Mouse (Mus musculus) CH12.LX (cell line): ENCODE measurements around the gene Zfp296. TPM values are rescaled to one million over a fixed set of nuclear protein-coding genes. Genes with fewer than 3 reads are reported as not detected.

Source experiments
- DNase-seq: peaks from one replicate; pipeline ENCODE4 v3.0.0-alpha.2; 2013; ENCODE audit errors: extremely low read depth
- H3K27ac ChIP-seq: 2 replicates; pipeline ENCODE4 v1.5.1; 2012; ENCODE audit warnings: low read depth, mild to moderate bottlenecking, control low read depth, moderate library complexity; ENCODE audit not compliant: insufficient read depth
- H3K27me3 ChIP-seq: replicated peaks from 2 replicates; pipeline ENCODE3; 2012; ENCODE audit warnings: inconsistent platforms
- H3K36me3 ChIP-seq, 2 experiments: replicated peaks in 1 of 2; 2 replicates each; pipeline versions ENCODE3 to v1.6.1; 2012; ENCODE audit warnings: inconsistent platforms in 1 of 2, low read length in 1 of 2, mild to moderate bottlenecking in 1 of 2, mixed read lengths in 1 of 2, moderate library complexity in 1 of 2; ENCODE audit not compliant: control insufficient read depth in 1 of 2, insufficient read depth in 1 of 2
- H3K4me1 ChIP-seq, 2 experiments: 2 replicates each; pipeline ENCODE4 v1.6.1; 2012; ENCODE audit warnings: inconsistent platforms in 1 of 2, moderate library complexity in 1 of 2; ENCODE audit not compliant: insufficient read depth in 2 of 2, control insufficient read depth in 1 of 2
- H3K4me2 ChIP-seq: 2 replicates; pipeline ENCODE4 v1.6.1; 2012; ENCODE audit warnings: low read depth, mild to moderate bottlenecking, control low read depth; ENCODE audit not compliant: poor library complexity, insufficient read depth, severe bottlenecking
- H3K4me3 ChIP-seq, 3 experiments: fragments of 150-350 bp in 1 of 3; sonication (generic) in 1 of 3; replicated peaks in 1 of 3; 2 replicates each; pipeline versions ENCODE3 to v1.5.1; 2011 to 2012; ENCODE audit warnings: low read depth in 2 of 3, low read length in 2 of 3, mild to moderate bottlenecking in 2 of 3, moderate library complexity in 2 of 3, control low read depth in 1 of 3, improper control_type of control experiment in 1 of 3, inconsistent platforms in 1 of 3, mixed read lengths in 1 of 3; ENCODE audit not compliant: poor library complexity in 1 of 3
- H3K79me2 ChIP-seq: replicated peaks from 2 replicates; pipeline ENCODE4 v1.6.1; 2012; ENCODE audit warnings: mild to moderate bottlenecking, moderate library complexity; ENCODE audit not compliant: control insufficient read depth, poor library complexity, insufficient read depth, severe bottlenecking; ENCODE audit errors: extremely low read depth
- H3K9ac ChIP-seq: 2 replicates; pipeline ENCODE4 v1.6.1; 2012; ENCODE audit warnings: low read depth, mild to moderate bottlenecking, control low read depth, moderate library complexity; ENCODE audit not compliant: insufficient read depth
- H3K9me3 ChIP-seq: replicated peaks from 2 replicates; pipeline ENCODE3; 2012; ENCODE audit warnings: low read length, inconsistent platforms, mixed read lengths
- BHLHE40 ChIP-seq: IDR thresholded peaks from 2 replicates; pipeline ENCODE4 v1.6.1; 2011; ENCODE audit warnings: mild to moderate bottlenecking, low read depth, low read length, improper control_type of control experiment
- CHD1 ChIP-seq: IDR thresholded peaks from 2 replicates; pipeline ENCODE4 v1.6.1; 2012; ENCODE audit warnings: low read depth, low read length, improper control_type of control experiment, inconsistent platforms
- CHD2 ChIP-seq: IDR thresholded peaks from 2 replicates; pipeline ENCODE4 v1.6.1; 2011; ENCODE audit warnings: low read length, improper control_type of control experiment
- EP300 ChIP-seq: IDR thresholded peaks from 2 replicates; pipeline ENCODE4 v1.6.1; 2011; ENCODE audit warnings: low read length, improper control_type of control experiment
- ETS1 ChIP-seq: conservative IDR thresholded peaks from 2 replicates; pipeline ENCODE4 v1.6.1; 2012; ENCODE audit warnings: low read depth, mild to moderate bottlenecking, inconsistent platforms, low read length, improper control_type of control experiment, moderate library complexity
- GABPA ChIP-seq: IDR thresholded peaks from 2 replicates; pipeline ENCODE4 v1.6.1; 2012; ENCODE audit warnings: low read depth, low read length, improper control_type of control experiment, inconsistent platforms; ENCODE audit not compliant: insufficient replicate concordance
- JUN ChIP-seq: IDR thresholded peaks from 2 replicates; pipeline ENCODE4 v1.6.1; 2011; ENCODE audit warnings: low read depth, mild to moderate bottlenecking, low read length, improper control_type of control experiment, moderate library complexity; ENCODE audit not compliant: insufficient read depth
- JUND ChIP-seq: conservative IDR thresholded peaks from 2 replicates; pipeline ENCODE4 v1.6.1; 2011; ENCODE audit warnings: low read depth, low read length, improper control_type of control experiment
- KAT2A ChIP-seq: IDR thresholded peaks from 2 replicates; pipeline ENCODE4 v1.6.1; 2012; ENCODE audit warnings: low read length, improper control_type of control experiment, inconsistent platforms; ENCODE audit not compliant: insufficient replicate concordance
- MAFK ChIP-seq: IDR thresholded peaks from 2 replicates; pipeline ENCODE4 v1.6.1; 2011; ENCODE audit warnings: low read length, improper control_type of control experiment; ENCODE audit not compliant: insufficient replicate concordance
- MAX ChIP-seq: IDR thresholded peaks from 2 replicates; pipeline ENCODE4 v1.6.1; 2011; ENCODE audit warnings: low read length, improper control_type of control experiment
- MAZ ChIP-seq: IDR thresholded peaks from 2 replicates; pipeline ENCODE4 v1.6.1; 2012; ENCODE audit warnings: low read depth, mild to moderate bottlenecking, inconsistent platforms, low read length, improper control_type of control experiment, moderate library complexity
- MEF2A ChIP-seq: IDR thresholded peaks from 2 replicates; pipeline ENCODE4 v1.6.1; 2014; ENCODE audit warnings: low read depth, mild to moderate bottlenecking, inconsistent platforms, low read length, improper control_type of control experiment, borderline replicate concordance
- MYC ChIP-seq: IDR thresholded peaks from 2 replicates; pipeline ENCODE4 v1.6.1; 2011; ENCODE audit warnings: low read depth, mild to moderate bottlenecking, improper control_type of control experiment, low read length
- NRF1 ChIP-seq: IDR thresholded peaks from 2 replicates; pipeline ENCODE4 v1.6.1; 2014; ENCODE audit warnings: low read depth, mild to moderate bottlenecking, inconsistent platforms, low read length, improper control_type of control experiment, moderate library complexity
- PAX5 ChIP-seq: IDR thresholded peaks from 2 replicates; pipeline ENCODE4 v1.6.1; 2012; ENCODE audit warnings: low read length, inconsistent platforms, mixed read lengths
- POLR2A ChIP-seq: IDR thresholded peaks from 2 replicates; pipeline ENCODE4 v1.6.1; 2011; ENCODE audit warnings: low read depth, mild to moderate bottlenecking, improper control_type of control experiment, low read length
- RAD21 ChIP-seq: IDR thresholded peaks from 2 replicates; pipeline ENCODE4 v1.6.1; 2011; ENCODE audit warnings: low read depth, mild to moderate bottlenecking, low read length, improper control_type of control experiment, moderate library complexity
- TBP ChIP-seq: conservative IDR thresholded peaks from 2 replicates; pipeline ENCODE4 v1.6.1; 2011; ENCODE audit warnings: low read depth, low read length, improper control_type of control experiment
- UBTF ChIP-seq: IDR thresholded peaks from 2 replicates; pipeline ENCODE4 v1.6.1; 2012; ENCODE audit warnings: low read depth, mild to moderate bottlenecking, inconsistent platforms, low read length, improper control_type of control experiment, moderate library complexity
- ZKSCAN1 ChIP-seq: IDR thresholded peaks from 2 replicates; pipeline ENCODE4 v1.6.1; 2012; ENCODE audit warnings: low read depth, inconsistent platforms, low read length, improper control_type of control experiment, borderline replicate concordance
- ZMIZ1 ChIP-seq: IDR thresholded peaks from 2 replicates; pipeline ENCODE4 v1.6.1; 2012; ENCODE audit warnings: low read depth, mild to moderate bottlenecking, inconsistent platforms, low read length, improper control_type of control experiment
- dilution Hi-C: fragments of 300-500 bp; cut with MboI; formaldehyde crosslinking; loops from 2 replicates; pipeline ENCODE4 v1.14.3; 2020; ENCODE audit warnings: low sequenced_read_pairs; ENCODE audit not compliant: extremely low pct_unique_long_range_greater_than_20kb, extremely low pct_ligation_motif_present
- in situ Hi-C: fragments of 300-500 bp; cut with MboI; formaldehyde crosslinking; loops from 3 replicates; pipeline ENCODE4 v1.14.3; 2019; ENCODE audit warnings: low sequenced_read_pairs, low pct_ligation_motif_present, low pct_unique_long_range_greater_than_20kb, mixed read lengths
- polyA plus RNA-seq: library from polyadenylated mRNA; unstranded; fragments of >175 nt; gene quantifications from 2 replicates; pipeline ENCODE4 v1.2.1, GENCODE M21; 2012; ENCODE audit warnings: low read depth; ENCODE audit not compliant: insufficient read length
- total RNA-seq, 2 experiments: library from RNA; depleted of rRNA; stranded (reverse); fragments of 300-350 nt in 1 of 2; fragments of >200 nt in 1 of 2; gene quantifications; 2 replicates each; pipeline ENCODE4 v1.2.3; 2012 to 2014

Gene Zfp296
- total and polyA plus RNA-seq, 3 experiments = 10.7 to 44.0 (median 30.0) TPM

DNA sequence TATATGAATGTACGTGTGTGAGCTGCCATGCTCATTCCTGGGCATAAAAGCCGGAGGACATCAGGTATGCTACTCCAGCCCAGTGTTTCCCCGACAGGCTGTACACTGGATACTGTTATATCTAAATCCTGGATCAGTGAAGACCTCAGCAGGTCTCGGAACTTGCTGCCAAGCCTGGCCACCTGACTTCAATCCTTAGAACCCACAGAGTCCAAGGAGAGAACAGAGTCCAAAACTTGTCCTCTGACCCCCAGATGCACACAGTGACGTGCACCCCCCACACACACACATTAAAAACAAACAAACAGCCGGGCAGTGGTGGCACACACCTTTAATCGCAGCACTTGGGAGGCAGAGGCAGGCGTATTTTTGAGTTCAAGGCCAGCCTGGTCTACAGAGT lies 9.7 kb upstream of the Zfp296 start:
- dilution Hi-C loops = no loop called here
- H3K4me3 ChIP-seq = no peak overlapping the region
- H3K9ac ChIP-seq = no peak overlapping the region
- peaks cover 38% of the 10 kb centered on the region for H3K79me2 ChIP-seq
- H3K27me3 ChIP-seq = no peaks in the 10 kb centered on the region
- peaks cover 3 to 39% of the 10 kb centered on the region in 2 experiments; a peak in 3 of 4 replicates for H3K4me1 ChIP-seq
- in situ Hi-C loops = loop anchor here (25.0 kb wide), 1 partner anchor 155 kb away; the partner anchor contains the start of genes Ckm and Klc3
- H3K4me2 ChIP-seq = no peak overlapping the region
- peaks cover 13% of the 10 kb centered on the region for H3K9me3 ChIP-seq
- H3K36me3 ChIP-seq = peaks cover 48 to 81% of the 10 kb centered on the region in 2 experiments
- DNase-seq = no peak
- no peak overlapping the region for H3K27ac ChIP-seq
- TF ChIP-seq MEF2A (no peak), MAX (no peak), KAT2A (no peak)

- in situ Hi-C loops (loop anchor here (10.0 to 25.0 kb wide), 2 partner anchors 65 to 157 kb away; partner anchors contain the start of genes Bloc1s3, Ckm, Klc3 and Trappc6a), dilution Hi-C loops (no loop called here)
- H3K79me2 ChIP-seq = peaks cover 42% of the 10 kb centered on the region
- H3K27ac ChIP-seq = no peak overlapping the region
- TF ChIP-seq MAZ (no peak), KAT2A (no peak), ZKSCAN1 (no peak)
- peaks cover 45 to 66% of the 10 kb centered on the region in 2 experiments for H3K36me3 ChIP-seq
- no peaks in the 10 kb centered on the region for H3K27me3 ChIP-seq
- H3K4me1 ChIP-seq = peaks cover 5 to 36% of the 10 kb centered on the region in 2 experiments; a peak in 3 of 4 replicates
- no peak for DNase-seq
- H3K4me2 ChIP-seq = no peak overlapping the region
- no peak overlapping the region for H3K9ac ChIP-seq
- H3K9me3 ChIP-seq = peaks cover 10% of the 10 kb centered on the region
- H3K4me3 ChIP-seq = no peak overlapping the region
Observed at GRCm38 (mm10) chr7:19569647-19570046, 7.4 kb upstream of the Zfp296 start.

- H3K4me2 ChIP-seq = peak overlapping the region; percentile 96
- peaks cover 8 to 56% of the 10 kb centered on the region in 2 experiments for H3K4me1 ChIP-seq
- peak; percentile 70 for DNase-seq
- in situ Hi-C loops (loop anchor here (10.0 to 25.0 kb wide), 2 partner anchors 68 to 161 kb away; partner anchors contain the start of genes Bloc1s3, Ckm, Klc3 and Trappc6a), dilution Hi-C loops (no loop called here)
- peak overlapping the region; percentile 65 to 73 (median 73) for H3K4me3 ChIP-seq
- peak overlapping the region; percentile 76 for H3K9ac ChIP-seq
- no peaks in the 10 kb centered on the region for H3K9me3 ChIP-seq
- H3K27me3 ChIP-seq = no peaks in the 10 kb centered on the region
- H3K36me3 ChIP-seq = peaks cover 22 to 36% of the 10 kb centered on the region in 2 experiments
- H3K79me2 ChIP-seq = peaks cover 42% of the 10 kb centered on the region
- peak overlapping the region; percentile 77 for H3K27ac ChIP-seq
- TF ChIP-seq JUND (no peak), ZMIZ1 (peak; percentile 64), KAT2A (peak; percentile 81; the same call in 1 of the 2 replicates), RAD21 (no peak), GABPA (no peak; the same call in 1 of the 2 replicates), JUN (no peak), CHD1 (no peak; the same call in none of the 2 replicates), UBTF (0 out of 2 replicates have a peak, but pooled peaks have one; percentile 78), PAX5 (no peak), ZKSCAN1 (no peak), MYC (peak; percentile 52; the same call in 1 of the 2 replicates), TBP (no peak; the same call in 1 of the 2 replicates), BHLHE40 (peak; percentile 91), EP300 (0 out of 2 replicates have a peak, but pooled peaks have one; percentile 15), CHD2 (peak; percentile 41; the same call in 1 of the 2 replicates), MAFK (no peak), NRF1 (peak; percentile 69), POLR2A (peak; percentile 83), ETS1 (no peak; the same call in 1 of the 2 replicates)
Observed at GRCm38 (mm10) chr7:19572926-19573775, 3.9 kb upstream of the Zfp296 start.
